Mouse (Mus musculus) cerebellum, adult 9-10 months (tissue): ENCODE measurements at regions not wholly inside any gene's neighbourhood (a gene's known extent, or its start where the extent isn't known, plus 50 kb on each side); places are given as distances from the start of the nearest gene placed in this dataset.

Experiments
- DNase-seq: peaks from one replicate; pipeline ENCODE4 v3.0.0; 2022

GRCm38 (mm10) chr9:86961663-86962062, 53.7 kb upstream of the Ripply2 start:
- DNase-seq, result peak; percentile 72

- peak; percentile 90 for DNase-seq
Measured at GRCm38 (mm10) chr9:86957076-86957475, 58.3 kb upstream of the Ripply2 start.

- peak; percentile 30 for DNase-seq
Measured at GRCm38 (mm10) chr9:86955720-86956119, 59.6 kb upstream of the Ripply2 start.

- DNase-seq, result no peak
Measured at GRCm38 (mm10) chr9:86951958-86952509, 63.3 kb upstream of the Ripply2 start.

GRCm38 (mm10) chr9:86949885-86950284, 65.5 kb upstream of the Ripply2 start:
- DNase-seq, result no peak

- DNase-seq, result no peak
Measured at GRCm38 (mm10) chr9:86931196-86931595, 50.7 kb upstream of the Snap91 start.
